Mouse (Mus musculus) heart, adult 2 months (tissue): ENCODE measurements around the gene Ttc39b.

ENCODE experiments used
- CTCF ChIP-seq: fragments of 200-600 bp; IDR thresholded peaks from 2 replicates; pipeline ENCODE4 v1.8.1; 2022; ENCODE audit warnings: antibody characterized with exemption, mild to moderate bottlenecking, moderate library complexity
- EP300 ChIP-seq: fragments of 200-500 bp; IDR thresholded peaks from 2 replicates; pipeline ENCODE4 v1.6.1; 2011; ENCODE audit warnings: low read depth, low read length, control low read depth; ENCODE audit not compliant: insufficient read depth
- POLR2A ChIP-seq: fragments of 200-500 bp; IDR thresholded peaks from 2 replicates; pipeline ENCODE4 v1.6.1; 2011; ENCODE audit warnings: mild to moderate bottlenecking, low read depth, low read length, control low read depth; ENCODE audit not compliant: insufficient read depth

DNA sequence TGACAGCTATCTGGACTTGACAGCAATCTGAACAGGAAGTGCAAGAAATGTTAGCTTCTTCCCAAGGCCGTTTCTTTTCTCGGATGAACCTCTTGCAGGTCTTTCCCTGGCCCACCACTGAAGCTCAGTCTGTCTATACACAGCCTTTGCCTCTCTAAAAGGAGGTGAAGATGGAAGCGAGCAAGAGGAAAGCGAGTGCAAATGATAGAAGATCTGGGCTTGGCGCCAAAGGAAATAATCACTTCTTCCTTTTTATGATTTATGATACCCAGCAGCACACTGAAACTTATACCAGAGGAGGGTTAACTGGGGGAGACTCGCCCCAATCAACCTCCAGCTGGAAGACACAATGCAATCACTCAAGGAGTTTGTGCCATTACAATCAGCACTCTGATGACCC is 41.6 kb downstream of the Ttc39b start:
- TF ChIP-seq CTCF, result no peak
- no peak for TF ChIP-seq EP300
- TF ChIP-seq POLR2A, result no peak
